Mouse (Mus musculus) CH12.LX (cell line): ENCODE measurements at regions not wholly inside any gene's neighbourhood (a gene's known extent, or its start where the extent isn't known, plus 50 kb on each side); places are given as distances from the start of the nearest gene placed in this dataset.

Source experiments
- DNase-seq: peaks from one replicate; pipeline ENCODE4 v3.0.0-alpha.2; 2013; ENCODE audit errors: extremely low read depth
- H3K27ac ChIP-seq: 2 replicates; pipeline ENCODE4 v1.5.1; 2012; ENCODE audit warnings: low read depth, mild to moderate bottlenecking, control low read depth, moderate library complexity; ENCODE audit not compliant: insufficient read depth
- H3K27me3 ChIP-seq: replicated peaks from 2 replicates; pipeline ENCODE3; 2012; ENCODE audit warnings: inconsistent platforms
- H3K36me3 ChIP-seq, 2 experiments: replicated peaks in 1 of 2; 2 replicates each; pipeline versions ENCODE3 to v1.6.1; 2012; ENCODE audit warnings: inconsistent platforms in 1 of 2, low read length in 1 of 2, mild to moderate bottlenecking in 1 of 2, mixed read lengths in 1 of 2, moderate library complexity in 1 of 2; ENCODE audit not compliant: control insufficient read depth in 1 of 2, insufficient read depth in 1 of 2
- H3K4me1 ChIP-seq, 2 experiments: 2 replicates each; pipeline ENCODE4 v1.6.1; 2012; ENCODE audit warnings: inconsistent platforms in 1 of 2, moderate library complexity in 1 of 2; ENCODE audit not compliant: insufficient read depth in 2 of 2, control insufficient read depth in 1 of 2
- H3K4me2 ChIP-seq: 2 replicates; pipeline ENCODE4 v1.6.1; 2012; ENCODE audit warnings: low read depth, mild to moderate bottlenecking, control low read depth; ENCODE audit not compliant: poor library complexity, insufficient read depth, severe bottlenecking
- H3K4me3 ChIP-seq, 3 experiments: fragments of 150-350 bp in 1 of 3; sonication (generic) in 1 of 3; replicated peaks in 1 of 3; 2 replicates each; pipeline versions ENCODE3 to v1.5.1; 2011 to 2012; ENCODE audit warnings: low read depth in 2 of 3, low read length in 2 of 3, mild to moderate bottlenecking in 2 of 3, moderate library complexity in 2 of 3, control low read depth in 1 of 3, improper control_type of control experiment in 1 of 3, inconsistent platforms in 1 of 3, mixed read lengths in 1 of 3; ENCODE audit not compliant: poor library complexity in 1 of 3
- H3K79me2 ChIP-seq: replicated peaks from 2 replicates; pipeline ENCODE4 v1.6.1; 2012; ENCODE audit warnings: mild to moderate bottlenecking, moderate library complexity; ENCODE audit not compliant: control insufficient read depth, poor library complexity, insufficient read depth, severe bottlenecking; ENCODE audit errors: extremely low read depth
- H3K9ac ChIP-seq: 2 replicates; pipeline ENCODE4 v1.6.1; 2012; ENCODE audit warnings: low read depth, mild to moderate bottlenecking, control low read depth, moderate library complexity; ENCODE audit not compliant: insufficient read depth
- H3K9me3 ChIP-seq: replicated peaks from 2 replicates; pipeline ENCODE3; 2012; ENCODE audit warnings: low read length, inconsistent platforms, mixed read lengths
- CHD2 ChIP-seq: IDR thresholded peaks from 2 replicates; pipeline ENCODE4 v1.6.1; 2011; ENCODE audit warnings: low read length, improper control_type of control experiment
- ELF1 ChIP-seq: IDR thresholded peaks from 2 replicates; pipeline ENCODE4 v1.6.1; 2014; ENCODE audit warnings: low read depth, mild to moderate bottlenecking, inconsistent platforms, low read length, improper control_type of control experiment
- ETS1 ChIP-seq: conservative IDR thresholded peaks from 2 replicates; pipeline ENCODE4 v1.6.1; 2012; ENCODE audit warnings: low read depth, mild to moderate bottlenecking, inconsistent platforms, low read length, improper control_type of control experiment, moderate library complexity
- GABPA ChIP-seq: IDR thresholded peaks from 2 replicates; pipeline ENCODE4 v1.6.1; 2012; ENCODE audit warnings: low read depth, low read length, improper control_type of control experiment, inconsistent platforms; ENCODE audit not compliant: insufficient replicate concordance
- JUND ChIP-seq: conservative IDR thresholded peaks from 2 replicates; pipeline ENCODE4 v1.6.1; 2011; ENCODE audit warnings: low read depth, low read length, improper control_type of control experiment
- KAT2A ChIP-seq: IDR thresholded peaks from 2 replicates; pipeline ENCODE4 v1.6.1; 2012; ENCODE audit warnings: low read length, improper control_type of control experiment, inconsistent platforms; ENCODE audit not compliant: insufficient replicate concordance
- MYC ChIP-seq: IDR thresholded peaks from 2 replicates; pipeline ENCODE4 v1.6.1; 2011; ENCODE audit warnings: low read depth, mild to moderate bottlenecking, improper control_type of control experiment, low read length
- NELFE ChIP-seq: IDR thresholded peaks from 2 replicates; pipeline ENCODE4 v1.6.1; 2011; ENCODE audit warnings: low read depth, low read length, improper control_type of control experiment
- NRF1 ChIP-seq: IDR thresholded peaks from 2 replicates; pipeline ENCODE4 v1.6.1; 2014; ENCODE audit warnings: low read depth, mild to moderate bottlenecking, inconsistent platforms, low read length, improper control_type of control experiment, moderate library complexity
- PAX5 ChIP-seq: IDR thresholded peaks from 2 replicates; pipeline ENCODE4 v1.6.1; 2012; ENCODE audit warnings: low read length, inconsistent platforms, mixed read lengths
- POLR2AphosphoS2 ChIP-seq: IDR thresholded peaks from 2 replicates; pipeline ENCODE4 v1.6.1; 2011; ENCODE audit warnings: low read depth, low read length, improper control_type of control experiment
- RAD21 ChIP-seq: IDR thresholded peaks from 2 replicates; pipeline ENCODE4 v1.6.1; 2011; ENCODE audit warnings: low read depth, mild to moderate bottlenecking, low read length, improper control_type of control experiment, moderate library complexity
- SIN3A ChIP-seq: IDR thresholded peaks from 2 replicates; pipeline ENCODE4 v1.6.1; 2012; ENCODE audit warnings: low read length, improper control_type of control experiment, inconsistent platforms
- SMC3 ChIP-seq: IDR thresholded peaks from 2 replicates; pipeline ENCODE4 v1.6.1; 2011; ENCODE audit warnings: low read depth, low read length, improper control_type of control experiment
- TBP ChIP-seq: conservative IDR thresholded peaks from 2 replicates; pipeline ENCODE4 v1.6.1; 2011; ENCODE audit warnings: low read depth, low read length, improper control_type of control experiment
- UBTF ChIP-seq: IDR thresholded peaks from 2 replicates; pipeline ENCODE4 v1.6.1; 2012; ENCODE audit warnings: low read depth, mild to moderate bottlenecking, inconsistent platforms, low read length, improper control_type of control experiment, moderate library complexity
- USF2 ChIP-seq: conservative IDR thresholded peaks from 2 replicates; pipeline ENCODE4 v1.6.1; 2011; ENCODE audit warnings: low read depth, low read length, improper control_type of control experiment
- ZC3H11A ChIP-seq: IDR thresholded peaks from 2 replicates; pipeline ENCODE4 v1.6.1; 2012; ENCODE audit warnings: low read depth, mild to moderate bottlenecking, inconsistent platforms, low read length, improper control_type of control experiment
- dilution Hi-C: fragments of 300-500 bp; cut with MboI; formaldehyde crosslinking; loops from 2 replicates; pipeline ENCODE4 v1.14.3; 2020; ENCODE audit warnings: low sequenced_read_pairs; ENCODE audit not compliant: extremely low pct_unique_long_range_greater_than_20kb, extremely low pct_ligation_motif_present
- in situ Hi-C: fragments of 300-500 bp; cut with MboI; formaldehyde crosslinking; loops from 3 replicates; pipeline ENCODE4 v1.14.3; 2019; ENCODE audit warnings: low sequenced_read_pairs, low pct_ligation_motif_present, low pct_unique_long_range_greater_than_20kb, mixed read lengths

GRCm38 (mm10) chr16:30691964-30692363, 92.4 kb downstream of the Fam43a start:
- Histone ChIP-seq H3K4me3 (no peak overlapping the region), H3K9ac (no peak overlapping the region), H3K79me2 (no peaks in the 10 kb centered on the region), H3K27me3 (no peaks in the 10 kb centered on the region), H3K4me1 (peaks cover 37 to 70% of the 10 kb centered on the region in 2 experiments), H3K27ac (no peak overlapping the region)
- dilution Hi-C loops, result no loop called here
- in situ Hi-C loops, result no loop called here
- TF ChIP-seq KAT2A (no peak), ELF1 (no peak), ZC3H11A (no peak), NELFE (no peak), USF2 (no peak), NRF1 (no peak), GABPA (no peak), UBTF (no peak), POLR2AphosphoS2 (no peak), ETS1 (no peak), RAD21 (no peak), SMC3 (no peak), JUND (no peak), CHD2 (no peak), PAX5 (no peak), MYC (no peak)
- TF ChIP-seq, all 38 proteins: peak for 0
- DNase-seq, result no peak
- Histone ChIP-seq H3K9me3 (no peaks in the 10 kb centered on the region), H3K36me3 (no peaks in the 10 kb centered on the region), H3K4me2 (no peak overlapping the region)

- no peak for DNase-seq
- H3K4me3 ChIP-seq, result no peak overlapping the region
- H3K79me2 ChIP-seq, result no peaks in the 10 kb centered on the region
- H3K9me3 ChIP-seq, result no peaks in the 10 kb centered on the region
- dilution Hi-C loops, result no loop called here
- H3K9ac ChIP-seq, result no peak overlapping the region
- peaks cover 32 to 64% of the 10 kb centered on the region in 2 experiments for H3K4me1 ChIP-seq
- in situ Hi-C loops, result no loop called here
- H3K27ac ChIP-seq, result no peak overlapping the region
- no peaks in the 10 kb centered on the region for H3K27me3 ChIP-seq
- H3K4me2 ChIP-seq, result no peak overlapping the region
- TF ChIP-seq SIN3A (no peak), TBP (no peak)
- H3K36me3 ChIP-seq, result no peaks in the 10 kb centered on the region
These were observed 93.1 kb downstream of the Fam43a start for GRCm38 (mm10) chr16:30692541-30693141.
